Mouse (Mus musculus): Measurements from ENCODE around the gene Xpc.
"Not testable (repeated sequence)": the region's sequence is repeated elsewhere in the genome, so short reads cannot be mapped to it uniquely, and the experiment has no call there.

Gene Xpc

DNA sequence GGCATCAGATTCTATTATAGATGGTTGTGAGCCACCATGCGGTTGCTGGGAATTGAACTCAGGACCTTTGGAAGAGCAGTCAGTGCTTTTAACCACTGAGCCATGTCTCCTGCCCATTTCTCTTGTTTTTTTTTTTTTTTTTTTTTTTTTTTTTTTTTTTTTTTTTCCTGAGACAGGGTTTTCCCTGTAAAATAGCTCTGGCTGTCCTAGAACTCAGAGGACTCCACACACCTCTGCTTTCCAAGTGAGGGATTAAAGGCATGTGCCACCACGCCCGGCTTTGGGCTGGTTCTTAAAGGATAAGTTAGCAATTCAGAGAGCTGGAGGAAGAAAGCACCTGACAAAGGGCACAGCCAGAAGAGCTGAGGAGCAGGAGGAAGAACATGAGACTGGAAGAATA lies 44.3 kb downstream of the Xpc start:
- DNase-seq, result not testable (repeated sequence)

DNA sequence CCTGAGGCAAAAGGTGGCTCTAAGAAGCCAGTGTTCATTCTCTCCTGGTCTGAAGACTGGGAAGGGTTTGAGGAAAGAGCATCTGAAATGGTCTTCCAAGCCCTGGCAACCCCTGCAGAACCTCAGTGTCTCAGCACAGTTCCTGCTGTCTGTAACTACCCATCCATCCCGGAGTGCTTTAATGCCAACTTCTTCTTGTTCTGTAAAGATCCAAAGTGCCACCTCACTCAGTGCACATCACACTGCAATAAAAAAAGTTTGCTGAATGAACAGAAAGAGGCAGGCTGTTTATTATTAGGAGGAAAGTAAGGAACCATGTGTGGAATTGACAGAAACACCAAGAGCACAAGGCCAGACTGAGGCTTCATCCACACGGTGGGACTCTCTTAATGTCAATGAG lies 45.0 kb downstream of the Xpc start:
- no peak for DNase-seq

DNA sequence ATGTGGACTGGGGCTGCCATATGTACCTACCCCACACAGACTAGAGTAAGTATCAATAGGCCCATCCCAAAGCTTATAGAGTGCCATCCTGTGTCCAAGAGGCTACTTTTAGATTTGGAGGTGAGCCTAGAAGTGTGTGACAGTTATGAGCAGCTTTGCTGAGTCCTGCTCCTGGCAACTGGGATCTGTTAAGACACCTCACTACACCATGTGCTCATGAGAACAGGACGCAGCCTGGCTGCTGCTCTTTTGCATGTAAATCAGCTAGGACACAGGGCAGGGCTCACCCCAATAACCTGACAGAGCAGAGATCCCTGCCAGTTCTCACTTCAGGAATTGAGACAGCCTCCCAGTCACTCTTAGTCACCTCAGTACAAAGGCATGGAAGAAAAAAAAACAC lies 48.6 kb downstream of the Xpc start:
- no peak for DNase-seq

DNA sequence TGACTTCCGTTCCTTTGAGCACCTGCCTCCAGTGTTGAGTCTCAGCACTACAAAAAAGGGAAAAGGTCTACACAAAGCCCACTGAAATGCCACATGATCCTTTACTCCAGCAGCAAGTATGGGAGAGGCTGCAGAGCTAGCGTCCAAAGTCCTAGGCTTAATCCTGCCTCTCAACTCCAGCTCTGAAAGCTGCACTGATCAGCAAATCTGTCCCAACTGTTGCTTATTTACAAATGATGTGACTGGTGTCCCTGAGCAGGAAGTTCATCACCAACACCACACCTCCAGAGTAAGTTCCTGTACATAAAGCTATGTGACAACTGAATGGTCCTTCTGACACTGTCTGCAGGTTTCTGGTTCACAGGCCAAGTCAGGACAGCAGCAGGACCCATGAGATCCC lies 49.9 kb downstream of the Xpc start:
- peak; percentile 78 for DNase-seq

DNA sequence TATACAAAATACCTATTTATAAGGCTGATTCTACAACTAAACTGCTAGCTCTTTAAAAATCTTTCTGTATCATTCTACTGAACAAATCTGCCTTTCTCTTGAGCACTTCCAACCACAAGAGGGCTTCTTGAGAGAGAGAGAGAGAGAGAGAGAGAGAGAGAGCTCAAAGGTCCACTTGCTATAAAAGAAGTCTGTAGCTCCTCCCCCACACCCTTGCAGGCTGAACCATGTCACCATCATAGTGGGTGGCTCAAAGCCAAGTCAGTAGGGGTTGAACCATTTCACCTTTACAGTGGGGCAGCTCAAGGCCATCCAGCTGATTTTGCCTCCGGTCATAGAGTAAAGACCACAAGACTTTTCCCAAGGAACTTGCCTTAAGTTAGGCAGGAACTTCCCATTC lies 56.2 kb downstream of the Xpc start:
- peak; percentile 92 for DNase-seq

DNA sequence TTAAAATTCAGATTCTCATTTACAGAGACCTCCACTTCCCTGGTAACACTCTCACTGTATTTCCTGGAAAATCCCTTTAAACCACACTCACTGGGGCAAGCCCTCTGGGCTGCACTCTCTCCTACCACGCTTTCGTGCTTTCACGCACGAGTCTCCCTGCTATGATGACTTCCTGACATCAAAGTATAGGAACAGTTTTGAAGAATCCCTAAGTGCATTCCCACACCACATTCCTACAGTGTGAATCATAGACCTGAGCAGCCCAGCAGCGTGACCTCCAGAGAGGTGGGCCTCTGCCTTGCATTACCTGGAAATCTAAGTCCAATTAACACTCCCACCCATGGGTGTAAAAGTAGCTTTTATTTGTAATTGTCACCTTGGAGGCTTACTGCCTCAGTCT lies 61.1 kb downstream of the Xpc start:
- DNase-seq, result no peak

DNA sequence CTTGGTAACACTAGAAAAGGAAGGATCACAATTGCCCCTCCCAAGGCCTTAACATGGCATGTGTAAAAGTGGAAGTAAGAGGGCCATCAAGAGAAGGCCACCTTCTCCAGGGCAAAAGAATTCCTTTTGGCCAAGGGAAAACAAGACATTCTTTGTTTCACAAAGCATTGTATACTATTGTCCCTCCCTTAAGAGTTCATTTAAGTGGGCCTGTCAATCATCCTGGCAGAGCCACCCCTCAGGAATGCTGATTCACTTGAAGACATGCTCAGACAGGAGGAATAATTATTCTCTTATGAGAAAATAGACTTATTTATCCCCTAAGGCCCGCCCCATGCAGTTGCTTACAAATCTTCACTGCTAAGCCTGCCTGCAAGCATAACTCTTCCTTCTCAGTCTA lies 63.6 kb downstream of the Xpc start:
- DNase-seq, result no peak

DNA sequence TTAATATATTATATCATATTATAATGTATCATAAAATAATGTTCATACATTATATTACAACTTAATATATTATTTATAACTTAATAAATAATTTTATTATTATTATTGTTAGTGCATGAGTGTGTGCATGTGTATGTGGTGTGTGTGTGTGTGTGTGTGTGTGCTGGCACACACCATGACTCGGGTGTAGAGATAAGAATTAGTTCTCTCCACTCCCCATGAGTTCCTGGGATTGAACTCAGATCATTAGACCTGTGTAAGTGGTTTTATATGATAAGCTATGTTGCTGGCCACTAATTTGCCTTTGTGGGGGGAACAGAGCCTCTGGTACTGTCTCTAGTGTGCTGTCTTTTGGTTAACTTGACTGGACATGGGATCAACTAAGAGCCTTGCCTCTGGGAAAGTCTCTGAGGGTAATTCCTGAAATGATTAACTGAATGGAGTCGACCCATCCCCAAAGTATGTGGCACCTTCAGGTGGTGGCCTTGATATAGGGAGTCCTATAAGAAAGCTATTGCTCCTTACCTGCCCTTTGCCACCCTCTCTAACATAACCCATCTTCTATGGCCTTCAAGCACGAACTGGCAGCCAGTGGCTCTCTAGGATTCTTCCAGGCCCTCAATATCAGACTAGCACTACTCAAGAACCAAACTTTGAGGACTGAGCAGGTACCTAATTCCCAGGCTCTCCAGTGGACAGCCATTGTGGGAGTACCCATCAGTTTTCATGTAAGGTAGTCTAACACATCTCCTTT lies 66.0 kb downstream of the Xpc start:
- no peak for DNase-seq

DNA sequence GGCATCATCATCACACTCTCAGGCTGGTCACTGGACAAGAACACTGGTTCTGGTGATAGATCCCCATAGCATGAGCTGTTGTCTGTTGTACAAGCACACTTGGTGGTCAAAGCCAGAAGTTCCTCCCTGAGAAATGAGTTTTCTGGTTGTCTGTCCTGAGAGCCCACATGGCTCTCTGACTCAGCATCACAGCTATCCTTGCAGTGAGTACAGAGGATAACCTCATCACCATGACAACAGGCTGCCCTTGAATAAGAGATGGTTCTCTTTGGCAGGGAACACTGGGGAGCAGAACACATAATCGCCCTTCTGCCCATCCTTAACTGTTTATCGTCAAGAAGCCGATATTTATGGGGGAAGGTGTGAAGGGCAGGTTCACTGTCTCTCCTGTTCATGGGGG lies 70.4 kb downstream of the Xpc start:
- no peak for DNase-seq

DNA sequence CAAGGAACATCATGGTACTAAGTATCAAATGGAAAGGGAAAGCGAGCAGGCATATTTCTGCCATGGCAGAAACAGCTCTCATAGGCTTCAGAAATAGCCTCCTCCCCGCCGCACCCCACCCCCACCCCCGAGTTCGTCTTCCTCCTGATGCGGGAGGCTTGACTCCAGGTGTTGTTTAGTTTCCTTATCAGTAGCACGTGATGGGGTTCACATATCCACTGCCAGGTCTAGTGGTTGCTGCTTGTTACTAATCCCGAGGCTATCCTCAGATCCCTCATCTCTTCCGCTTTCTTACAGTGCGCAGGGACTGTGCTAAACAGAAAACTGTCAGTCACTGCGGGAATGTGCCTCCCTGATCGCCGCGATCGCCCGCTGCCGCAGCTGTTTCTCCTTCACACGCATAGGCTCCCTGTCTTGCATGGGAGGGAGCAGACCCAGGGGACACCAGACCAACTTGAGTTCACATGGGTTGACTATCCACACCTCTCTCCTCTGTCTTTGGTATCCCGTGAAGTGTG lies 74.5 kb downstream of the Xpc start:
- DNase-seq, result no peak

DNA sequence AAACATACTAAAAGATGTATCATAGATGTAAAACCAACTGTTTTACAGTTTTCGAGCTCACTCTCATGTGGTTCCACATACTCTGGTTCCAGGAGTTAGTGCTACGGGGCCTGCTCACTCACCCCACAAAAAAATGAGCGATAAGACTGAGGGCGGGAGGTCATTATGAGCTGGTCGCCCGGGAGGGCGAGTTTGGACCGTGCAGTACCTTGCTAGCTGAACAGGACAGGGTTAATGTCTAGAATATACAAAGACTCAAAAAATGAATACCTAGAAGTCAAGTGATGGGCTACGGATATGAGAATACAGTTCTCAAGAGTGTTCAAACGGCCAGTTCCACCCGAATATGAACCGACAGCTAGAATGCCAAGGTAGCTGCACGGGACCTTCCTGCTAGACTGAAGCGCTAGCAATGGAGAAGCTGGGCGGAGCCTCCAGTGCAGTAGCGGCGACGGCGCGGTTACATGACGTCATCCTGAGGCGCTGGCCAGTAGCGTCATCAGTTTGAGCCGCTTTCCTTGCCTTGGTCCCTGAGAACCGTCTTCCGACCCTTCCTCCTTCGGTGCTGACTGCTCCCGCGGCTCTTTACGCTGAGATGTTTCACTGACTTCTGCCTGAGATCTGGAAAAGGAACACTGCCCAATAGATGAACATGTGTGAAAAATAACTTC lies 75.1 kb downstream of the Xpc start:
- peak; percentile 98 for DNase-seq

Data from kidney, adult 9 months (tissue).